Mouse (Mus musculus): Measurements from ENCODE around the gene C2cd3. TPM values are rescaled to one million over a fixed set of nuclear protein-coding genes. Genes with fewer than 3 reads are reported as not detected.
A peak's percentile ranks its signal among the peaks of the same experiment; 100 is the strongest.
"Not testable (repeated sequence)": the region's sequence is repeated elsewhere in the genome, so short reads cannot be mapped to it uniquely, and the experiment has no call there.

C2cd3 gene
- total RNA-seq, 2 experiments from 2014 or later = 15.2 to 18.5 TPM

DNA sequence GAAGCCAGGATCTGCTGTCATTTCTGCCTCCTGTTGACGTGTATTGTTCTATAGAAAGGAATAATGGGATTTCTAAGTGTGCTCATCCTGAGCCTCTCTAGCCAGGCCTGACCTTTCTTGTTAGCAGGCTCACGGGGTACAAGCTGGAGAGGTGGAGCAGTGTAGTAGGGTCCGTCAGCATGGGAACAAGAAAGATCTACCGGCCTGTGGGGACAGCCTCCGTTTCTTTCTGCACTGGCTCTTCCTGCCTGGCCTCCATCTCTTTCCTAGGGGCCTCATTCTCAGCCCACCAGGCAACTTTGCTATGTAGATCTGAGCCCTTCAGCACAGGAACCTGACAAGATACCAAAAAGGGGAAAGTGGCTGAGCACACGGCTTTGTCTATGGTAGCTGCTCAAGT, 96.7 kb downstream of the C2cd3 start:
- no peak for DNase-seq (ENCODE audit: low spot score in 2 of 2)

DNA sequence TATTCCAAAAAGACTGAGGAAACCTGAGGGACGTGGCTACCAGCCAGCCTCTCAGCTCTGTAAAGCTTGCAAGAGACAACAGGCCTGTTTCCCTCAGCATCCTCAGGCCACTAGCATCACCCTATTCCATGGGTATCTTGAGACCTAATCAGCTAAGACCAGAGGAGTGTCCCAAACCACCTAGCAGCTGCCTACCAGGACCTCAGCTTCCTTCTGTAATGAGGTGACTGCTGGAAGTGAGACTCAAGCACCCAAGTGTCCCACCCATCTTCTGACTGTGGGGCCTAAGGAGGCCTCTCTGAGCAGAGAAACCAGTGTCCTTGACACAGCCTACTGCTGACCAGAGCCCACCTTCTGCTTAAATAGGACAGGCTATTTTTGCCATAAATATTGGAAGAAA, 97.5 kb downstream of the C2cd3 start:
- DNase-seq (ENCODE audit: low spot score in 2 of 2) = no peak

DNA sequence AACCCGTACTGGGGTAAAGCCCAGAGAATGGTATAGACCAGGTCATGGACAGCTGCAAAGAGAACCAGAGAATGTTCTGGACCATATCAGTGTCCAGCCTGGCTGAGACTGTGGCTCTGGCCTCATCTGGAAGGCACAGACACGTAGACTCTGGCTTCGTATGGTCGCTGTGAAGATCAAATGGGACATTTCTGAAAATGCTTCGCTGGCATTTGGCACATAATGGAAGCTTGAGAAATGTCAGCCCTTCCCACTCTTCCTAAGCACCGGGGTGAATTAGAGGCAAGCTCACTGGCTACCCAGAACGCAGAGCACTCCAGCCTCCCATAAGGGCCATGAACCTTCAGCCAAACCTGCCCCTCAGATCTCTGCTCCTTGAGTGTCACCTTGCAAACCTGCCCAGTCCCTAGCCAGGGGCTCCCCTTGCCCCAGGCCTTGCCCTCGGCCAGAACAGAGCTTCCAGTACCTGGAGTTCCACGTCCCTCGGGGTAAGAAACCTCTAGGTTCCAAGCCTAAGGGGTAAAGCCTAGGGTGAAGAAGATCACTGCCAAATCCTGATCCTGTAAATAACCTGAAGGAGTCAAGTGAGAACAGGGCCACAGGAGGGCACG, 98.9 kb downstream of the C2cd3 start:
- no peak for DNase-seq (ENCODE audit: low spot score in 2 of 2)

DNA sequence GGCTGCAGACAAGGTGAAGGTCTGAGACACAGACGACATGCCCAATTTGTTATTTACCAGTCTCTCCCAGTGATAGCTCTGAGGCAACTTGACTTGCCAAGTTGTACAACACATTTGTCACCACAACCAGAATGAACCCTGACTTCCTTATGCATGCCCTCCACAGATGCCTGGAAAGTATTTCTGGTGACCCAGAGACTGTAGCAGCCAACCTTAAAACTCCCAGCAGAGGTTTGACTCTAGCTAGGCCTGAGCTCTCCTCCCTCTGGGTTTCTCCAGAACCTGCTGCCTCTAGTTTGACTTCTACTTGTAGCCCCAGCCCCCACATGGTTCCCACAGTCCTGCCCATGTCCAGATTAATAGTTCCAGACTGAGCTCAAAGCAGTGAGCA, 99.4 kb downstream of the C2cd3 start:
- no peak for DNase-seq (ENCODE audit: low spot score in 2 of 2)

DNA sequence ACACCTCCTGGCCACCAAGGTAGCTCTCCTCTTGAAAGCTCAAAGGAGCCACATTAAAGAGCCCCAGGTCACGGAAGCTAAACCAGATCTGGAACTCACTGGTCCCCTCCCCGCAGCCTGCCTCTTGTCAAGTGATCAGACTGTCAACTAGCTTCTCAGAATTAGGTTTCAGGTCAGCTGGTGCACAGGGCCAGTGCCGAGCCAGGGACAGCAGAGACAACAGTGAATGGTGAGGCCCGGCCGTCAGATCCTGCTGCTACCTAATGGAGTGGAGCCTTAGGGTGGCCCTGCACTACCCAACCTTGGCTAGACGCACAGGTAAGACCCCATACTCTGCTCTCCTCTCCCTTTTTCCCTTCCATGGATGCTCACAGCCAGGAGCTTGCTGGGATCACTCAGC, 100.7 kb downstream of the C2cd3 start, which contains the start of gene Ucp3:
Ucp3 (plus strand) TSS at position 214 of the 400 bp plus-strand sequence.
- no peak for DNase-seq (ENCODE audit: low spot score in 2 of 2)

DNA sequence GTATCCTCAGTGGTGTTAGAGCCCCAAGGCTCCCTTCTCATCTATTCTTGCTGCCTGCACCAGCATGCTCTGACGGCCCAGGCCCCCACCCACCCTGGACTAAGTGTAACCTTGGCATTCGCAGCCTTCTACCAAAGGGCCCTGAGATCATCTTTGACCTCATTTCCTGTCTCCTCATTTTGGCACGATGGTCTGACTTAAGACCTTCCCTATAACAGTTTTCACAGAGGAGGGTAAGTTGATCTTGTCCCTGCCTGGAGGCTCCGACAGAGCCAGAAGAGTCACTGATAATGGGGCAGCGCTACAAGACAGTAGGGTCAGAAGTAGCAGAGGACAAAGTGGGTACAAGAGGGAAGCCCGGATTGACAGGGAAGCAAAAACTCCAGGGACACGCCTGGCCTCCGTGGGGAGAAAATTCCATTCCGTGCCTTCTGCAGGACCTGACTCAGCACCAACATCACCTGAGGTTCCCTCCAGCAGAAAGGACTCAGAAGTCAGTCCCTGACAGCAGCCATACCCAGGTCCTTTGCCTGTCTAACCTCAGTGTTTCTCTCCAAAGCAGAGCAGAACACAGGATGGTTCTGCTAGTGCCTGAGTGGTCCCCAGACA, 101.9 kb downstream of the C2cd3 start:
- DNase-seq (ENCODE audit: low spot score in 2 of 2) = no peak

DNA sequence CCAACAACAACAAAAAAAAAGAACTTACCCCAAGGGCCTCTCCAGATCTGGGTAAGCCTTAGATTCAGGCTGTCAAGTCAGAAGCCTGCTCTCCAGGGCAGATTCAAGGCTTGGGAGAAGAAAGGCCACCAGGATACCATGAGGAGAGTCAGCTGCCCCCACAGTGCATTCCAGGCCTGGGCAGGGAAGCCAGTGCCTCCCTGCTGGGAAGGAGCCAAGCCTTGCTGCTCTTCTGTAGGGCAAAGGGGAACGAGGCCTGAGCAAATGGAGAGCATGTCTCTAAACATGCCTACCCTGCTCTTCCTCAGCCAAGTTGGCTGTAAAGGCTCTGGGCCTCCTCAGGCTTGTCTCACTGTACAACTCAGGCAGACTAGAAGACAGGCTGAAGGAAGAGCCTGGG, 102.6 kb downstream of the C2cd3 start:
- no peak for DNase-seq (ENCODE audit: low spot score in 2 of 2)

DNA sequence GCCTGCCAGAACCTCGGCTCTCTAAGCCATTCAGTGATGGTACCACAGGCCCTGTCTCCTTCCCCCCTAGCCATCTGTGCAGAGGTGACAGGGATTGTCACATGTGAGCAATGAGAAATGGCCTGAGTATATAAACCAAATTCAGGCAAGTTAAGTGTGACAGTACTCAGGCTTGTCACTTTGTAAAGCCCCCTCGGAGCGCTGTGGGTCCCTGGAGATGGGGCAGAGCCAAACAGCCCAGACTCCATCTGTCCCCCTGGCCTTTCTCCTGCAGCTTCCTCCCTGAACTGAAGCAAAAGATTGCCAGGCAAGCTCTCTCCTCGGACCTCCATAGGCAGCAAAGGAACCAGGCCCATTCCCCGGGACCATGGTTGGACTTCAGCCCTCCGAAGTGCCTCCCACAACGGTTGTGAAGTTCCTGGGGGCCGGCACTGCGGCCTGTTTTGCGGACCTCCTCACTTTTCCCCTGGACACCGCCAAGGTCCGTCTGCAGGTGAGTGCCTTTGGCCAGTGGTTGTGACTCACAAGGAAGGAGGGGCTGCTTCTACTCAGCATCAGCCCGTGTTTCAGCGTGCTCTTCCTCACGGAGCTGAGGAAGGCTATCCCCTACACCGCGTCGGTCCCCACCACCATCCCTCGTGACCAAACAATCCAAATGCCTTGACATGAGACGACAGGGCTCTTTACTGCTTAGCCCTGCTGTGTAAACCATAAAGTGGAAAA, 107.2 kb downstream of the C2cd3 start:
- no peak for DNase-seq (ENCODE audit: low spot score in 2 of 2)

DNA sequence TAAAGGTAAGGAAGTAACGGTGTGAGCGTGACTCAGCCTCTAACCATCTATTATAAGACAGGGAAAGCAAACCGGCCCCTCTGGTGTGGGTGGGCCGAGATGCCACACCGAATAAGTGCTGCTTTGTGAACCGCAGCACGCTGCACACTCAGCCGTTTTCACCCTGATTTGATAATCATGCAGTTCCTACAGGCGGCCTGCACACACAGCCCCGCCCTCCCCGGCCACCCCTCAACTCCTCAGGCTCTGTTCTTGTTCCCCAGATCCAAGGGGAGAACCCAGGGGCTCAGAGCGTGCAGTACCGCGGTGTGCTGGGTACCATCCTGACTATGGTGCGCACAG, 107.8 kb downstream of the C2cd3 start:
- no peak for DNase-seq (ENCODE audit: low spot score in 2 of 2)

DNA sequence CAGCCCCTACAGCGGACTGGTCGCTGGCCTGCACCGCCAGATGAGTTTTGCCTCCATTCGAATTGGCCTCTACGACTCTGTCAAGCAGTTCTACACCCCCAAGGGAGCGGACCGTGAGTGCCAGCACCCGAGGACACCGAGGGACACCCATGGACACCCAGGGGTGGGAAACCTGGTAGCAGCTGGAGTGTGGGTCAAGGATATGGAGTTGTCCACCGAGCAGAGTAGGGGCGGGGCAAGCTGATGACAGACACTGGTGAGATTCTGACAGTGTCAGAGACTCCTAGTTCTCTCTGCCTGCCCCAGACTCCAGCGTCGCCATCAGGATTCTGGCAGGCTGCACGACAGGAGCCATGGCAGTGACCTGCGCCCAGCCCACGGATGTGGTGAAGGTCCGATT, 108.1 kb downstream of the C2cd3 start:
- DNase-seq (ENCODE audit: low spot score in 2 of 2) = no peak

DNA sequence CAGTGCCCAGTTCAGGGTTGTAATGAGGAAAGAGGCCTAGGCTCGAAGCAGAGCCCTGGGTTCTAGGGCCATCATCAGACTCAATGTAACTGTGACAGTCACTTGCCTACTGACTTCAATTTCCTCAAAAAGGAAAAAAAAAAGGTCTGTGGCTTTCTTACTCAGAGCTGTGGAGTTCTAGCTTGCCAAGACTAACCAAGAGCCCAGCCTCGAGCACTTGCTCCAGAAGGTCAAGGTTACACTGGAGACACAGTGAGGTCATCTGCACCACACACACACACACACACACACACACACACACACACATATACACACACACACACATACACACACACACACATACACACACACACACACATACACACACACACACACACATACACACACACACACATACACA, 110.0 kb downstream of the C2cd3 start:
- not testable (repeated sequence) for DNase-seq (ENCODE audit: low spot score in 2 of 2)

DNA sequence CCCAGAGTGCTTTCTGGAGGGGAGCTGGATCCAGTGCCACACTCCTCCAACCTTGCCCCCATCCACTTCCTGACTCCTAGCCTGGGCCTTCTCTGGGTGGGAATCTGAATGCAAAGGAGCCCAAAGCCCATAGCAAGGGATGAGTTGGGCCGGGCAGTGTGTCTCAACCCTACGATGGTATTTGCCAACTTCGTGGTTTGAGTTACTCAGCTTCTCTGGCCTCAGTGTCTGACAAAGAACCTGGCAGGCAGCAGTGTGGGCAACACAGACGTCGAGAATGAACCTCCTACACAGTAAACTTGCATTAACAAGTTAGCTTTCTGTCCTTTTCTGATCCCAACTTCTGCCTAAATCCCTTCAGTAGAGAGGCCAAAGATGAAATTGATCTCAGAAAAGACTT, 112.5 kb downstream of the C2cd3 start:
- DNase-seq (ENCODE audit: low spot score in 2 of 2) = no peak

DNA sequence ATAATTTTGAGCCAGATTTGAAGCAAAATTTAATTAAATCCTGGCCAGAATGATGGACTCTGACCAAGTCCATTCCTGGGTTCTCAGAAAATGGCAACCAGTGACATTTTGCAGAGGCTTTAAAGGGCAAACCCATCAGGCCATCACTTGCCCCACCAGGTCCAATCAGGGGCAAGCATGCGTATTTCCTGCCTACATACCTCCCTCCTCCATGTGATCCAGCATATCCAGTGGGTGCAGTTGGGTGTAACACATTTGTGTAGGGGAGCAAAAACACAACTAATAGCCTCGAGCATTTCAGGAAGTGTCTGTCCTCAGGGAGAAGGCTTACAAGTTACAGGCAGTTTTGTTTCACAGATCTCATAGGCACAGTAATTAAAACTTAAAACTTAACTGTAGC, 115.3 kb downstream of the C2cd3 start:
- DNase-seq (ENCODE audit: low spot score in 2 of 2) = no peak

DNA sequence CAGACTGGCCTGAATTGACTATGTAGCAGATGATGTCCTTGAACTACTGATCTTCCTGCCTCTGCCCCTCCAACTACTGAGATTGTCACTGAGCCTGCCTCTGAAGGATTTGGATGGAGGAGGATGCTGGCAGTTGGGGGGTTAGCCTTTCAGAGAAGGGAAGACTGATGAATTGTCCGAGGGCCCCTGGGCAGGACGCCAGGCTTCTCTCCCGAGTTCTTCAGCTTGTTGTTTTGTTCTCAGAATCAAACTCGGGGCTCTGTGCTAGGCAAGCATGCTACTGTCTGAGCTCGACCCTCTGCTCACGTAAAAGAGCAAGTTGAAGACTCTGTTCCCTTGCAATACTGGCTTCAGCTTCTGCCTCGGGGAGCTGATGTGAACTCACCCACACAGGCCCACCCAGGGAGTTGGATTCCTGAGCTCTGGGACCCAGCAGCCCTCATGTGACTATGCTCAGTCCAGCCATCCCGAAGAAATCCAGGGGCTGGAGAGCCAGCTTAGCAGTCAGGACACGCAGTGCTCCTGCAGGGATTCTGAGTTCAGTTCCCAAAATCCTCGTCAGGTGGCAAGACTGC, 116.5 kb downstream of the C2cd3 start:
- peak; percentile 53 to 56 for DNase-seq (ENCODE audit: low spot score in 2 of 2)

DNA sequence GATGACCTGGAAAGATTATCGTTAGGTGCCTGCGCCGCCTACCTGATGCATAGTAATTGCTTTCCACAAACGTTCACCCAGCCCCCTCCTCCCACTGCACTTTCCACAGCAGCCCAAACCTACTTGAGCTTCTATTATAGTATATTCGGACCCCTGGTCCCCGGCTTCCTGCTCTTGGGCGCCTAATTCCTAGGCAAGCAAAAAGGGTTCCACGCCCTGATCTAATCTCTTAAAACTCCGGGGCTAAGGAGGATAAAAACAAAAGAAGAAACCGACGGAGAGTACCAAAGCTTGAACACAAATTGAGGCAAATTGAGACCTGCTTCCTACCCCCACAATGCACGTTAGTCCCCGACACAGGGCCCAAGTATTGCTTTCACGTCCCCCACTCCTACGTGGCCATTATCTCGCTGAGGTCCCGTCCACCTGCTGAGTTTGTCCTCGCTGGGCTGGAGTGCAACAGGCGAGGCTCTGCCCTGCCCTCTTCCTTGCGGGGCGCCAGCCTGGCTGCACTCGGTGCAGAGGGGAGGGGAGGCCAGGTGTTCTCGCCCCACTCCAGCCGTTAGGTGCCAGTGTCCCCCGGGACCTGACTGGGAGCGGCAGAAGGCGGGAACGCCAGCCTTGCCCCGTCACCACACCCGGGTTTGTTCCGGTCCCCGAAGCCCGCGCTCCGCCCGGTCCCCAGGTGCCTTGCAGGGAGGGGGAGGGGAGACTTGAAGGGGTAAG, 120.5 kb downstream of the C2cd3 start:
- no peak for DNase-seq (ENCODE audit: low spot score in 2 of 2)

DNA sequence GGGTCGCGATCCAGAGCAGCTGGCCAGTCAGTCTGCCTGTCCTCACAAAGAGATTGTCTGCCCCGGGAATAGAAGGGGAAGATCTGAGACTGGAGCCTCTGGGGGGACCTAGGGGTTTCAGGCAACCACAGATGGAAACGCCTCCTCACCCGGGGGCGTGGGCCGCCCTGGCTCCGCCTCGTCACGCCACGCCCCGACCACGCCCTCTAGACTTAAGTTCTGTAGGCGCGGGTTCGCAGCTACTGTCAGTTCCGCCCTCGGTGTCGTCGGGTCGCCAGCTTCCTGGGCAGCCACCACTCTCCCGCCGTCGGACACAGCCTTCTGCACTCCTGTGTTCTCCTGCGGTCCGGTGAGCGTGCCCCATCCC, 121.1 kb downstream of the C2cd3 start, which contains the start of gene Ucp2:
Ucp2 (plus strand) TSS at position 221 of the 367 bp plus-strand sequence.
- peak; percentile 60 to 67 for DNase-seq (ENCODE audit: low spot score in 2 of 2)

DNA sequence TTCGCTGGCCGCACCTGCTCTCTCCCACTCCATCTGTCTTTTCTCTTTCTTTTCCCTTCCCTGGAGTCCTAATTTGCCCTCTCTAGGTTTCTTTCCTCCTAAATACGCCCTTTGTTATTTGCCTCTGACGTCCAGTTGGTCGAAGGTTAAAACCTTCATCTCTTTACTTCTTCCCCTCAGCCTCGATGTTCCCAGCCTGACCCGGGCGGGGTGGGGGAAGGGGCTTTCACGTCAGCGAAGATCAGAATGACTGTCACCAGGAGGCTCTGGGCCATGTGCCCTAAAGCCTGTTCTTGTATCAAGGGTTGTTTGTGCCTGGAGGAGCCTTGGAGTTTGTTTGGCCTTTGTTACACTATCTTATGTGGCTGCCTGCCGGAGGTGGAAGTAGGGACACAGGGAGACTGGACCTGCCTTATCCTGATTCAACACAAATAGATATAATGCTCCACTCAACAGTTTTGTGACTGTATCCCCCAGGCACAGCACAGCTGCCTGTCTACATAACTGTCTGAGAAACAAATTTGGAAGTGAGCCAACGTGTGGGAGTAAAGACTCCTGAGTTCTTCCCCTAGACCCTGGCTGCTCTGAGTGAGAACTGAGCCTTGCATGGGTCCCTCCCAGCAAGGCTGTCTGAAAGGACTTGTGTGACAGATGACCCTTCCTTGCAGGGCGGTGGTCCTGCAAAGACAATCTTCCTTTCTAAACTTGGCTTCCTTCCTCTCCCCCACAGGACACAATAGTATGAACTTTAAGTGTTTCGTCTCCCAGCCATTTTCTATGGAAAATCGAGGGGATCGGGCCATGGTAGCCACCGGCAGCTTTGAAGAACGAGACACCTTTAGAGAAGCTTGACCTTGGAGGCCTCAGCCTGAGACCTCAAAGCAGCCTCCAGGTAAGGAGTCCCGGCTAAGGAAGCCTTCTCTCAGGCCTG, 121.7 kb downstream of the C2cd3 start:
- peak in 1 of 2 experiments; percentile 22 for DNase-seq (ENCODE audit: low spot score in 2 of 2)

DNA sequence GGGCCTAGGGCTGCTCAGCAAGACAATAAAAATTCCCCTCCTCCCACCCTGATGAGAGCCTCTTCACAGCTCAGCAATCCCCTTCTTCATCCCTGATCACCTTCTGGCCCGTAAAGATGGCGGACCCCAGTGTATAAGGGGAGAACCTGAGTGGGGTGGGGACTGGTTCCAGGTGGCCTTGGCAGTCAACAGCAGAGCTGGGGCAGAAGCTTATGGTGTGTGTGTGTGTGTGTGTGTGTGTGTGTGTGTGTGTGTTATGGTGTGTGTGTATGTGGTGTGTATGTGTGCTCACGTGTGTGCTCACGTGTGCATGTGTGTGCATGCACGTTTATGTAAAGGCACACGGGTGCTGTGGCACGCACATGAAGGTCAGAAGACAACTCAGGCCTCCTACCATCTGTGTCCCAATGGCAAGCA, 122.4 kb downstream of the C2cd3 start:
- DNase-seq (ENCODE audit: low spot score in 2 of 2) = no peak

DNA sequence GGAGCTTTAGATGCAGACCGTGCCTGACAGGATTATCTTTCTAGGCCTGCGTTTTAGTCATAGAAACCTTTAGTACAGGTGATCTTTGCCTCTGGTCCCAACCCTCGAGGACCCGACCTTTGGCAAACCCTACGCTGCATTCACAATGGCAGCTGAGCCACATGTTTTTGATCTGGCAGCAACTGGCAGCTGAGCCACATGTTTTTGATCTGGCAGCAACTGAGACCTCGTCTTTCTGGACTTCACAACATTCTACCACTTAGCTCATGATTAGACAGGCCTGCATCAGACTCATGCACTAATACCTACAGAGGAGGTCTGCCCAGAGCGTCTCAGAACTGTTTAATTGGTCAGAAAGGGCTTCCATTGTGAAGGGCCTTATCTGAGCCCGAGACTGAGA, 123.0 kb downstream of the C2cd3 start:
- DNase-seq (ENCODE audit: low spot score in 2 of 2) = no peak

DNA sequence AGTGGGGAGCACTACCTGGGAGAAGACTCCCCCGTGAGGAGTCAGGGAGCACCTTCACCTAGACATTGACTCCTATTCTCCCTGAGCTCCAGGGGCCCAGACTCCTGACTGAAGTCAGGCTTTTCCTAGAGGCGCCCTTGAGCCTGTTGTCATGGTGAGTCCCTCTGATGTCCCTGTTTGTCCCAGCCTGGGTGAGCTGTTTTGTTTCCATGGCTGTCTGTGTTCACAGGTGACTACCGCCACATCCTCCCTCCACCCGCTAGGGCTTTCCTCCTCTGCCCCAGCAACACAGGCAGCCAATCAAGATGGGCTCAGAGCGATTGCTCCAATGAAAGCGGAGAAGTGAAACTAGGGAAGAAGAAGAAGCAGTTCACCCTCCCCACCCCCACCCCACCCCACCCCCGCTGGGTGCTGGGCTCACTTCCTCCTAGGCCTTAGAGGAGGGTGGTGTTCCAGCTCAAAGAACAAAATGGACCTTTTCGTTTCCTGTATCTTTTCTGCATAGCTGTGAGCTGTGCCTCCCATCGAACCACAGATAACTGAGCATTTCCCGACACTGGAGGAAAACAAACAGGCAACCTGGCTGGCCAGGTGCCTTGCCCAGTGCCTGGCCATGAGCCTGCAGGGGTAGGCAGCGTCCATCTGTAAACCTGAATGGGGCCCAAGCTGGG, 123.7 kb downstream of the C2cd3 start:
- peak; percentile 63 to 69 for DNase-seq (ENCODE audit: low spot score in 2 of 2)

All from layer of hippocampus, postnatal 10 days (tissue).